In the genomic region with DNA sequence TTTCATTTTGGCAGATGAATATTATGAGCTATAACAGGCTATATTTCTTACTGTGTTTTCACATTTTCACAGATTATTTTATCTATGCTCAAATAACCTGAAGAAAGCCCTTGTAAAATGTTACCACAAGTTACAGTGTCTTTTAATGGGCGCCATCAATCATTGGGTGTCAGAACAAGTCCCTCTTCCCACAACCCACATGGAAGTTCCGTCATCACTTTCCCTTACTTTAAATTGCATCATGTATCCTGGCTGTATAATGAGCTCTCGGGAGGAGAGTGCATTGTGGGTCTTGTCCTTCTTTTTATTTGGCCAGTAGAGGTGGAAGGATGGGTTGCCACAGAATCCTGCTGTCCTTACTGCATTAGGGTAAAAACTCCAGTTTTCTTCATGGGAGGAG, we compare ENCODE assay signal across 34 mouse cellular contexts. TPM values are rescaled to one million over a fixed set of nuclear protein-coding genes. Genes with fewer than 3 reads are reported as not detected.
"Had no signal": no experiment of that assay in that cellular context is flagged by ENCODE, and none has a peak within 500 bp of the region (broad histone marks: within the 10 kb centered on the region; RNA-seq: fewer than 3 reads in every experiment).

No protein-coding gene starts in this region.

- DNase-seq: gastrocnemius, postnatal 14 days; gastrocnemius, postnatal 36 days; heart, adult 18-20 months; heart, postnatal 10 days; heart, postnatal 36 days; kidney, adult 11 months; kidney, adult 9 months; kidney, postnatal 14 days; kidney, postnatal 36 days; layer of hippocampus, postnatal 36 days; left cerebral cortex, postnatal 4 days had no signal

- H3K36me3 ChIP-seq: heart, embryonic 10.5 days; heart, embryonic 12.5 days; hindbrain, embryonic 13.5 days; hindbrain, embryonic 15.5 days; kidney, embryonic 15.5 days; limb, embryonic 13.5 days; limb, embryonic 15.5 days had no signal

- H3K4me3 ChIP-seq: heart, embryonic 10.5 days; heart, embryonic 12.5 days; hindbrain, embryonic 13.5 days; hindbrain, embryonic 15.5 days; kidney, embryonic 15.5 days; layer of hippocampus, adult 2 months; limb, embryonic 13.5 days; limb, embryonic 15.5 days; liver, embryonic 12.5 days had no signal

- H3K27me3 ChIP-seq: heart, embryonic 12.5 days; hindbrain, embryonic 13.5 days; hindbrain, embryonic 15.5 days; kidney, embryonic 15.5 days; limb, embryonic 13.5 days; limb, embryonic 15.5 days; liver, embryonic 12.5 days had no signal

- H3K4me2 ChIP-seq: heart, embryonic 12.5 days; hindbrain, embryonic 13.5 days; hindbrain, embryonic 15.5 days; kidney, embryonic 15.5 days; limb, embryonic 13.5 days; limb, embryonic 15.5 days; liver, embryonic 12.5 days had no signal

RNA-seq across cellular contexts. Expression of a gene that starts 44.3 kb away (rescaled TPM):
- total RNA-seq: gastrocnemius, adult 18-20 months; gastrocnemius, adult 8-10 months; gastrocnemius, postnatal 14 days; gastrocnemius, postnatal 36 days; heart, adult 18-20 months; heart, adult 8-10 months; heart, postnatal 10 days; heart, postnatal 36 days; hematopoietic stem cell, adult 5-6 weeks; layer of hippocampus, adult 2 months; layer of hippocampus, postnatal 36 days; liver, adult 2 months had no signal
- polyA plus RNA-seq: gonadal fat pad, adult 2 months; heart, embryonic 10.5 days; heart, embryonic 12.5 days; heart, embryonic 14.5 days; heart, embryonic 16.5 days; hindbrain, embryonic 11.5 days; intestine, embryonic 14.5 days; kidney, embryonic 15.5 days; kidney, postnatal 0 days; large intestine, adult 2 months; limb, embryonic 13.5 days; limb, embryonic 15.5 days; liver, adult 2 months; liver, embryonic 12.5 days; liver, embryonic 14.5 days; liver, embryonic 16.5 days had no signal
